Mouse (Mus musculus): ENCODE results near the gene Gpr3. TPM values are rescaled to one million over a fixed set of nuclear protein-coding genes. Genes with fewer than 3 reads are reported as not detected.

The Gpr3 gene
- polyA plus RNA-seq, 1 experiment: not detected

GRCm38 (mm10) chr4:133201006-133201771 is 11.1 kb downstream of the Gpr3 start:
- Histone ChIP-seq H3K27ac (ENCODE audit: insufficient read depth, low read depth, low read length) (no peak overlapping the region), H3K4me3 (ENCODE audit: insufficient read depth, low read length) (no peak overlapping the region), H3K4me1 (ENCODE audit: control insufficient read depth, insufficient read depth, low read length) (peaks cover 9% of the 10 kb centered on the region)
- TF ChIP-seq CTCF (IDR thresholded peaks at IDR 0.05; ENCODE audit: low read depth, low read length) (no peak), POLR2A (IDR thresholded peaks at IDR 0.05; ENCODE audit: borderline replicate concordance, low read depth, low read length) (no peak)

- Histone ChIP-seq H3K4me1 (ENCODE audit: control insufficient read depth, insufficient read depth, low read length) (peaks cover 9% of the 10 kb centered on the region), H3K4me3 (ENCODE audit: insufficient read depth, low read length) (no peak overlapping the region), H3K27ac (ENCODE audit: insufficient read depth, low read depth, low read length) (no peak overlapping the region)
- no peak for TF ChIP-seq POLR2A (IDR thresholded peaks at IDR 0.05; ENCODE audit: borderline replicate concordance, low read depth, low read length)
- no peak for TF ChIP-seq CTCF (IDR thresholded peaks at IDR 0.05; ENCODE audit: low read depth, low read length)
These were observed 12.0 kb downstream of the Gpr3 start for GRCm38 (mm10) chr4:133200343-133200742.

- TF ChIP-seq CTCF (IDR thresholded peaks at IDR 0.05; ENCODE audit: low read depth, low read length): no peak
- no peak for TF ChIP-seq POLR2A (IDR thresholded peaks at IDR 0.05; ENCODE audit: borderline replicate concordance, low read depth, low read length)
- H3K4me1 ChIP-seq (ENCODE audit: control insufficient read depth, insufficient read depth, low read length): peaks cover 4% of the 10 kb centered on the region
- no peak overlapping the region for H3K4me3 ChIP-seq (ENCODE audit: insufficient read depth, low read length)
- H3K27ac ChIP-seq (ENCODE audit: insufficient read depth, low read depth, low read length): no peak overlapping the region
These were observed 12.6 kb downstream of the Gpr3 start for GRCm38 (mm10) chr4:133199743-133200142.

GRCm38 (mm10) chr4:133198337-133199180 is 13.8 kb downstream of the Gpr3 start:
- TF ChIP-seq CTCF (IDR thresholded peaks at IDR 0.05; ENCODE audit: low read depth, low read length) (no peak), POLR2A (IDR thresholded peaks at IDR 0.05; ENCODE audit: borderline replicate concordance, low read depth, low read length) (no peak)

GRCm38 (mm10) chr4:133197801-133198286 is 14.5 kb downstream of the Gpr3 start:
- Histone ChIP-seq H3K4me3 (ENCODE audit: insufficient read depth, low read length) (no peak overlapping the region), H3K4me1 (ENCODE audit: control insufficient read depth, insufficient read depth, low read length) (no peaks in the 10 kb centered on the region), H3K27ac (ENCODE audit: insufficient read depth, low read depth, low read length) (no peak overlapping the region)
- no peak for TF ChIP-seq POLR2A (IDR thresholded peaks at IDR 0.05; ENCODE audit: borderline replicate concordance, low read depth, low read length)
- no peak for TF ChIP-seq CTCF (IDR thresholded peaks at IDR 0.05; ENCODE audit: low read depth, low read length)

More at GRCm38 (mm10) chr4:133198337-133199180, 13.8 kb downstream of the Gpr3 start:
- H3K27ac ChIP-seq (ENCODE audit: insufficient read depth, low read depth, low read length): no peak overlapping the region
- no peaks in the 10 kb centered on the region for H3K4me1 ChIP-seq (ENCODE audit: control insufficient read depth, insufficient read depth, low read length)
- no peak overlapping the region for H3K4me3 ChIP-seq (ENCODE audit: insufficient read depth, low read length)

GRCm38 (mm10) chr4:133197355-133197754 is 15.0 kb downstream of the Gpr3 start:
- no peak overlapping the region for H3K27ac ChIP-seq (ENCODE audit: insufficient read depth, low read depth, low read length)
- no peak overlapping the region for H3K4me3 ChIP-seq (ENCODE audit: insufficient read depth, low read length)
- TF ChIP-seq POLR2A (IDR thresholded peaks at IDR 0.05; ENCODE audit: borderline replicate concordance, low read depth, low read length): no peak
- no peak for TF ChIP-seq CTCF (IDR thresholded peaks at IDR 0.05; ENCODE audit: low read depth, low read length)
- H3K4me1 ChIP-seq (ENCODE audit: control insufficient read depth, insufficient read depth, low read length): no peaks in the 10 kb centered on the region

- H3K27ac ChIP-seq (ENCODE audit: insufficient read depth, low read depth, low read length): no peak overlapping the region
- H3K4me3 ChIP-seq (ENCODE audit: insufficient read depth, low read length): no peak overlapping the region
- no peaks in the 10 kb centered on the region for H3K4me1 ChIP-seq (ENCODE audit: control insufficient read depth, insufficient read depth, low read length)
- TF ChIP-seq CTCF (IDR thresholded peaks at IDR 0.05; ENCODE audit: low read depth, low read length): no peak
- no peak for TF ChIP-seq POLR2A (IDR thresholded peaks at IDR 0.05; ENCODE audit: borderline replicate concordance, low read depth, low read length)
These were observed 15.5 kb downstream of the Gpr3 start for GRCm38 (mm10) chr4:133196852-133197251.

GRCm38 (mm10) chr4:133196136-133196535 is 16.2 kb downstream of the Gpr3 start:
- Histone ChIP-seq H3K4me3 (ENCODE audit: insufficient read depth, low read length) (no peak overlapping the region), H3K4me1 (ENCODE audit: control insufficient read depth, insufficient read depth, low read length) (no peaks in the 10 kb centered on the region), H3K27ac (ENCODE audit: insufficient read depth, low read depth, low read length) (no peak overlapping the region)
- TF ChIP-seq POLR2A (IDR thresholded peaks at IDR 0.05; ENCODE audit: borderline replicate concordance, low read depth, low read length) (no peak), CTCF (IDR thresholded peaks at IDR 0.05; ENCODE audit: low read depth, low read length) (no peak)

- no peak for TF ChIP-seq POLR2A (IDR thresholded peaks at IDR 0.05; ENCODE audit: borderline replicate concordance, low read depth, low read length)
- TF ChIP-seq CTCF (IDR thresholded peaks at IDR 0.05; ENCODE audit: low read depth, low read length): no peak
These were observed 17.3 kb downstream of the Gpr3 start for GRCm38 (mm10) chr4:133195014-133195413.

GRCm38 (mm10) chr4:133194482-133194881 is 17.9 kb downstream of the Gpr3 start:
- H3K4me3 ChIP-seq (ENCODE audit: insufficient read depth, low read length): no peak overlapping the region
- no peaks in the 10 kb centered on the region for H3K4me1 ChIP-seq (ENCODE audit: control insufficient read depth, insufficient read depth, low read length)
- no peak overlapping the region for H3K27ac ChIP-seq (ENCODE audit: insufficient read depth, low read depth, low read length)
- no peak for TF ChIP-seq POLR2A (IDR thresholded peaks at IDR 0.05; ENCODE audit: borderline replicate concordance, low read depth, low read length)
- TF ChIP-seq CTCF (IDR thresholded peaks at IDR 0.05; ENCODE audit: low read depth, low read length): no peak

More at GRCm38 (mm10) chr4:133195014-133195413, 17.3 kb downstream of the Gpr3 start:
- H3K4me3 ChIP-seq (ENCODE audit: insufficient read depth, low read length): no peak overlapping the region
- no peaks in the 10 kb centered on the region for H3K4me1 ChIP-seq (ENCODE audit: control insufficient read depth, insufficient read depth, low read length)
- no peak overlapping the region for H3K27ac ChIP-seq (ENCODE audit: insufficient read depth, low read depth, low read length)
